ENCODE assay signal across 8 mouse cellular contexts in genomic region chr4:154170506-154171150, GRCm38 (mm10). TPM values are rescaled to one million over a fixed set of nuclear protein-coding genes. Genes with fewer than 3 reads are reported as not detected.
DNase-seq lines count a peak whose midpoint lies in the region; ATAC-seq lines count a peak whose summit lies in the region.

Gene Megf6, plus strand, starts transcription at chr4:154170730.

- no peak for DNase-seq in adrenal gland, postnatal 4 days (ENCODE audit: low spot score in 2 of 2)
- no peak for DNase-seq in adrenal gland, postnatal 25 days
- peak; percentile 89 for DNase-seq in R1 (ENCODE audit: low read depth, low spot score)
- DNase-seq in forelimb bud, embryonic 11.5 days (ENCODE audit: low read depth, low spot score), result peak; percentile 82
- peak; percentile 70 for DNase-seq in kidney, postnatal 10 days
- DNase-seq in urinary bladder, postnatal 25 days (ENCODE audit: low spot score), result peak; percentile 33
- no peak for DNase-seq in adipocyte (ENCODE audit: low spot score)

- ATAC-seq in megakaryocyte progenitor cell, adult 5-6 weeks (replicated peaks; ENCODE audit: poor library complexity), result 0 out of 2 replicates have a peak, but pooled peaks have one; percentile 19

RNA-seq across cellular contexts. Expression of gene Megf6, which starts in this region (rescaled TPM):
- 10 to 100 TPM; 18.0 to 19.6 TPM for total RNA-seq in adrenal gland, postnatal 4 days (2021)
- 1.9 and 2.2 TPM in 2 replicates for total RNA-seq in adrenal gland, postnatal 25 days (2021)
- not detected in 2 replicates for total RNA-seq in megakaryocyte progenitor cell, adult 5-6 weeks (2015)
- 0.12 and 0.17 TPM in 2 replicates for total RNA-seq in megakaryocyte progenitor cell, adult 5-6 weeks (2017)

Comparison
In these comparisons a context has a peak if more than half of its experiments do, and no peak if none do; other contexts are left out.
1. Peak in ATAC-seq in megakaryocyte progenitor cell, adult 5-6 weeks; RNA of the gene not detected or under 1 TPM.
2. DNase-seq: peak in R1 (single experiment), forelimb bud, embryonic 11.5 days (single experiment), kidney, postnatal 10 days (single experiment) and urinary bladder, postnatal 25 days (single experiment); none in adrenal gland, postnatal 4 days (0 of 2), adrenal gland, postnatal 25 days (single experiment) and adipocyte (single experiment).